Mouse (Mus musculus) liver, adult 2 months (tissue): ENCODE results near the gene Cant1. TPM values are rescaled to one million over a fixed set of nuclear protein-coding genes. Genes with fewer than 3 reads are reported as not detected.

Experiments
- DNase-seq: peaks from one replicate; pipeline ENCODE4 v3.0.0-alpha.2; 2011; ENCODE audit warnings: low read depth, low spot score; ENCODE audit errors: extremely low read depth
- H3K27ac ChIP-seq: fragments of 200-500 bp; replicated peaks from 2 replicates; pipeline ENCODE4 v1.5.1; 2012; ENCODE audit warnings: low read depth, mild to moderate bottlenecking, control low read depth, inconsistent platforms, low read length; ENCODE audit not compliant: insufficient read depth
- H3K27me3 ChIP-seq: fragments of 200-500 bp; 2 replicates; pipeline ENCODE4 v1.6.1; 2012; ENCODE audit warnings: mild to moderate bottlenecking, moderate library complexity, low read length, inconsistent platforms; ENCODE audit not compliant: control insufficient read depth, insufficient read depth
- H3K36me3 ChIP-seq: fragments of 200-500 bp; 2 replicates; pipeline ENCODE4 v1.6.1; 2012; ENCODE audit warnings: low read length, inconsistent platforms; ENCODE audit not compliant: control insufficient read depth, insufficient read depth
- H3K4me1 ChIP-seq: fragments of 200-500 bp; 2 replicates; pipeline ENCODE4 v1.6.1; 2011; ENCODE audit warnings: low read length; ENCODE audit not compliant: control insufficient read depth, insufficient read depth
- H3K4me3 ChIP-seq: fragments of 200-500 bp; 2 replicates; pipeline ENCODE4 v1.5.1; 2011; ENCODE audit warnings: low read depth, mild to moderate bottlenecking, control low read depth, low read length, moderate library complexity; ENCODE audit not compliant: insufficient read depth
- H3K79me2 ChIP-seq: fragments of 200-500 bp; 2 replicates; pipeline ENCODE4 v1.6.1; 2012; ENCODE audit warnings: inconsistent platforms, mild to moderate bottlenecking, low read length, moderate library complexity; ENCODE audit not compliant: control insufficient read depth, insufficient read depth
- H3K9ac ChIP-seq: fragments of 200-500 bp; 2 replicates; pipeline ENCODE4 v1.6.1; 2012; ENCODE audit warnings: low read depth, mild to moderate bottlenecking, control low read depth, inconsistent platforms, low read length
- CTCF ChIP-seq: fragments of 200-500 bp; IDR thresholded peaks from 2 replicates; pipeline ENCODE4 v1.5.1; 2011; ENCODE audit warnings: low read depth, low read length, control low read depth
- POLR2A ChIP-seq: fragments of 200-500 bp; IDR thresholded peaks from 2 replicates; pipeline ENCODE4 v1.6.1; 2011; ENCODE audit warnings: low read length, control low read depth; ENCODE audit not compliant: insufficient read depth; ENCODE audit errors: extremely low read depth
- WGBS: fragments of 180-500 bp; shearing (Covaris S2); methylation state at CpG from one replicate; pipeline ENCODE4 v1.1.7; 2018; 5-methylcytosine and 5-hydroxymethylcytosine counted together
- polyA plus RNA-seq: library from polyadenylated mRNA; depleted of rRNA; stranded (reverse); fragments of >200 nt; gene quantifications from 2 replicates; pipeline ENCODE4 v1.2.3, GENCODE M21; 2012
- total RNA-seq: library from RNA; depleted of rRNA; stranded (reverse); fragments of >200 nt; gene quantifications from 2 replicates; pipeline ENCODE4 v1.2.3, GENCODE M21; 2014

The Cant1 gene
- total and polyA plus RNA-seq, 2 experiments: 11.4 to 25.7 TPM

- WGBS: 15% methylated on average over 11 of the region's 11 CpGs
- Histone ChIP-seq H3K27me3 (no peaks in the 10 kb centered on the region), H3K4me1 (peaks cover 14% of the 10 kb centered on the region; the same call in 1 of the 2 replicates), H3K79me2 (no peaks in the 10 kb centered on the region), H3K36me3 (no peaks in the 10 kb centered on the region), H3K27ac (peak overlapping the region; percentile 82), H3K9ac (peak overlapping the region; percentile 49), H3K4me3 (peak overlapping the region; percentile 54)
- 0 out of 2 replicates have a peak, but pooled peaks have one; percentile 0 for TF ChIP-seq POLR2A
- TF ChIP-seq CTCF: no peak
- DNase-seq: no peak
Measured at GRCm38 (mm10) chr11:118428460-118428868, 9.6 kb upstream of the Cant1 start.

GRCm38 (mm10) chr11:118427986-118428385, 9.1 kb upstream of the Cant1 start, which contains the start of gene C1qtnf1:
Gene C1qtnf1, plus strand, starts transcription at chr11:118428203.
- no peaks in the 10 kb centered on the region for H3K36me3 ChIP-seq
- H3K4me3 ChIP-seq: peak within 1 kb of the TSS; percentile 54
- no peak for DNase-seq
- no peaks in the 10 kb centered on the region for H3K27me3 ChIP-seq
- TF ChIP-seq POLR2A (0 out of 2 replicates have a peak, but pooled peaks have one; percentile 5), CTCF (no peak)
- peak within 1 kb of the TSS; percentile 49 for H3K9ac ChIP-seq
- H3K4me1 ChIP-seq: peaks cover 17% of the 10 kb centered on the region; the same call in 1 of the 2 replicates
- peak within 1 kb of the TSS; percentile 82 for H3K27ac ChIP-seq
- WGBS: 6% methylated on average over 8 of the region's 8 CpGs
- H3K79me2 ChIP-seq: no peaks in the 10 kb centered on the region

- peaks cover 17% of the 10 kb centered on the region; the same call in 1 of the 2 replicates for H3K4me1 ChIP-seq
- H3K4me3 ChIP-seq: no peak overlapping the region; the same call in 1 of the 2 replicates
- peak overlapping the region; percentile 82; the same call in 1 of the 2 replicates for H3K27ac ChIP-seq
- H3K36me3 ChIP-seq: no peaks in the 10 kb centered on the region
- DNase-seq: no peak
- no peaks in the 10 kb centered on the region for H3K27me3 ChIP-seq
- 41% methylated on average over 3 of the region's 3 CpGs for WGBS
- no peak for TF ChIP-seq POLR2A
- TF ChIP-seq CTCF: no peak
- no peaks in the 10 kb centered on the region for H3K79me2 ChIP-seq
- H3K9ac ChIP-seq: peak overlapping the region; percentile 39; the same call in 1 of the 2 replicates
Measured at GRCm38 (mm10) chr11:118427266-118427779, 8.4 kb upstream of the Cant1 start.

GRCm38 (mm10) chr11:118426765-118427164, 7.9 kb upstream of the Cant1 start:
- Histone ChIP-seq H3K9ac (no peak overlapping the region), H3K27ac (peak overlapping the region; percentile 25; the same call in 1 of the 2 replicates), H3K4me1 (peaks cover 17% of the 10 kb centered on the region; the same call in 1 of the 2 replicates), H3K4me3 (no peak overlapping the region), H3K36me3 (no peaks in the 10 kb centered on the region), H3K27me3 (no peaks in the 10 kb centered on the region), H3K79me2 (no peaks in the 10 kb centered on the region)
- DNase-seq: no peak
- WGBS: 72% methylated on average over 5 of the region's 5 CpGs
- TF ChIP-seq POLR2A: no peak
- no peak for TF ChIP-seq CTCF

GRCm38 (mm10) chr11:118424621-118425335, 5.9 kb upstream of the Cant1 start:
- no peak overlapping the region for H3K4me3 ChIP-seq
- no peak overlapping the region for H3K9ac ChIP-seq
- peaks cover 15% of the 10 kb centered on the region; the same call in 1 of the 2 replicates for H3K4me1 ChIP-seq
- H3K79me2 ChIP-seq: no peaks in the 10 kb centered on the region
- H3K36me3 ChIP-seq: no peaks in the 10 kb centered on the region
- peak; percentile 33 for DNase-seq
- 61% methylated on average over 13 of the region's 13 CpGs for WGBS
- TF ChIP-seq CTCF: no peak
- TF ChIP-seq POLR2A: no peak
- no peaks in the 10 kb centered on the region for H3K27me3 ChIP-seq
- peak overlapping the region; percentile 32 for H3K27ac ChIP-seq
